Mouse (Mus musculus) forebrain, embryonic 13.5 days (tissue): Measurements from ENCODE around the gene Mia. TPM values are rescaled to one million over a fixed set of nuclear protein-coding genes. Genes with fewer than 3 reads are reported as not detected.

Source experiments
- ATAC-seq: fragments of 200-750 bp; cut with Nextera tagmentation; 2 replicates; pipeline ENCODE4 v1.8.0; 2017
- H3K27ac ChIP-seq: fragments of 300-500 bp; sonication (generic); 2 replicates; pipeline ENCODE4 v1.5.1; 2015; ENCODE audit warnings: inconsistent platforms, mild to moderate bottlenecking, moderate library complexity
- H3K27me3 ChIP-seq: fragments of 300-500 bp; sonication (generic); 2 replicates; pipeline ENCODE4 v1.6.1; 2015; ENCODE audit warnings: mild to moderate bottlenecking, inconsistent platforms
- H3K36me3 ChIP-seq: fragments of 300-500 bp; sonication (generic); 2 replicates; pipeline ENCODE4 v1.6.1; 2015; ENCODE audit warnings: mild to moderate bottlenecking, inconsistent platforms; ENCODE audit not compliant: poor library complexity, severe bottlenecking
- H3K4me1 ChIP-seq: fragments of 300-500 bp; sonication (generic); 2 replicates; pipeline ENCODE4 v1.6.1; 2015; ENCODE audit warnings: inconsistent platforms
- H3K4me2 ChIP-seq: fragments of 300-500 bp; sonication (generic); 2 replicates; pipeline ENCODE4 v1.6.1; 2015; ENCODE audit warnings: inconsistent platforms, mild to moderate bottlenecking, moderate library complexity
- H3K4me3 ChIP-seq: fragments of 300-500 bp; sonication (generic); 2 replicates; pipeline ENCODE4 v1.5.1; 2015; ENCODE audit warnings: mild to moderate bottlenecking, inconsistent platforms
- H3K9ac ChIP-seq: fragments of 300-500 bp; sonication (generic); 2 replicates; pipeline ENCODE4 v1.6.1; 2015; ENCODE audit warnings: mild to moderate bottlenecking, inconsistent platforms
- H3K9me3 ChIP-seq: fragments of 300-500 bp; sonication (generic); replicated peaks from 2 replicates; pipeline ENCODE4 v1.6.1; 2016; ENCODE audit warnings: inconsistent platforms
- WGBS: fragments of 180-500 bp; shearing (Covaris S2); methylation state at CpG from one replicate; pipeline ENCODE4 v1.1.7; 2015; 5-methylcytosine and 5-hydroxymethylcytosine counted together
- microRNA counts: library from miRNA; unstranded; fragments of <30 nt; microRNA quantifications from one replicate; lab custom pipeline; 2016
- microRNA-seq: library from miRNA; unstranded; fragments of <30 nt; microRNA quantifications from one replicate; pipeline ENCODE4, GENCODE M21; 2016
- polyA plus RNA-seq: library from polyadenylated mRNA; unstranded; fragments of >200 nt; fragmentation: Nextera tagmentation; extraction: Ambion mirVana; gene quantifications from 2 replicates; pipeline ENCODE4 v1.2.1, GENCODE M21; 2015

Gene Mia
- polyA plus RNA-seq, 1 experiment from 2014 or later, result 4.3 TPM

GRCm38 (mm10) chr7:27136410-27136996, 44.5 kb downstream of the Mia start:
- Histone ChIP-seq H3K4me1 (no peaks in the 10 kb centered on the region), H3K9ac (no peak overlapping the region), H3K4me3 (no peak overlapping the region), H3K27ac (no peak overlapping the region), H3K36me3 (no peaks in the 10 kb centered on the region), H3K27me3 (no peaks in the 10 kb centered on the region), H3K4me2 (no peak overlapping the region), H3K9me3 (0 out of 2 replicates have a peak, but pooled peaks cover 5% of the 10 kb centered on the region)
- 72% methylated on average over 8 of the region's 8 CpGs for WGBS
- no peak for ATAC-seq

- H3K27me3 ChIP-seq, result no peaks in the 10 kb centered on the region
- H3K27ac ChIP-seq, result no peak overlapping the region
- no peaks in the 10 kb centered on the region for H3K4me1 ChIP-seq
- no peak overlapping the region for H3K4me3 ChIP-seq
- no peak overlapping the region for H3K9ac ChIP-seq
- 84% methylated on average over 4 of the region's 4 CpGs for WGBS
- no peaks in the 10 kb centered on the region for H3K9me3 ChIP-seq
- no peak for ATAC-seq
- no peaks in the 10 kb centered on the region for H3K36me3 ChIP-seq
- no peak overlapping the region for H3K4me2 ChIP-seq
These were observed 47.2 kb downstream of the Mia start for GRCm38 (mm10) chr7:27133757-27134156.

GRCm38 (mm10) chr7:27133156-27133555, 47.8 kb downstream of the Mia start:
- H3K27me3 ChIP-seq, result no peaks in the 10 kb centered on the region
- H3K9me3 ChIP-seq, result no peaks in the 10 kb centered on the region
- no peak overlapping the region; the same call in 1 of the 2 replicates for H3K4me2 ChIP-seq
- no peaks in the 10 kb centered on the region for H3K4me1 ChIP-seq
- H3K9ac ChIP-seq, result no peak overlapping the region
- H3K4me3 ChIP-seq, result no peak overlapping the region
- ATAC-seq, result no peak
- H3K27ac ChIP-seq, result no peak overlapping the region
- 68% methylated on average over 12 of the region's 12 CpGs for WGBS
- no peaks in the 10 kb centered on the region for H3K36me3 ChIP-seq

DNA sequence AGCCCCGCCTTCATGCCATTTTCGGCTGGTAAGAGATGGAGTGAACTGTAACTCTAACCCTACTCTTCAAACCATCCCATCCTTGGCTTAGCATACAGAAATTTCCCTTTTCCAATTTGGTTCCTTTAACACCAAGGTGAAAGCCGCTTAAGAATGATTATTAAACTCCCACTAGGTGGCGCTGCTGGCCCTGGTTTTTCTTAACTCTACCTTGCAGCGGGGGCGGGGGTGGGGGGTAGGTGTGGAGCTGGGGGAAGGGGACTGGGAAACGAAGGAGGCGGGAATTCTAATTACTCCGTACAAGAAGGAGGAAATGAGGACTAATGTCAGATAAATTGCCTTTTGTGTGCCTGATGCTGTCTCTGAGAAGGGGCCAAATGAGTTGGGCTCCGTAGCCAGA, 48.4 kb downstream of the Mia start:
- 17% methylated on average over 10 of the region's 10 CpGs for WGBS
- Histone ChIP-seq H3K36me3 (no peaks in the 10 kb centered on the region), H3K4me2 (peak overlapping the region; percentile 28; the same call in 1 of the 2 replicates), H3K27ac (no peak overlapping the region), H3K27me3 (no peaks in the 10 kb centered on the region), H3K9ac (no peak overlapping the region), H3K9me3 (no peaks in the 10 kb centered on the region), H3K4me1 (no peaks in the 10 kb centered on the region), H3K4me3 (no peak overlapping the region)
- ATAC-seq, result no peak

- H3K4me3 ChIP-seq, result no peak overlapping the region
- no peaks in the 10 kb centered on the region for H3K36me3 ChIP-seq
- no peak overlapping the region for H3K4me2 ChIP-seq
- no peak overlapping the region for H3K9ac ChIP-seq
- WGBS, result 64% methylated on average over 2 of the region's 2 CpGs
- no peaks in the 10 kb centered on the region for H3K9me3 ChIP-seq
- H3K27ac ChIP-seq, result no peak overlapping the region
- ATAC-seq, result no peak
- no peaks in the 10 kb centered on the region for H3K4me1 ChIP-seq
- no peaks in the 10 kb centered on the region for H3K27me3 ChIP-seq
These were observed 49.6 kb downstream of the Mia start for GRCm38 (mm10) chr7:27131387-27131786.

DNA sequence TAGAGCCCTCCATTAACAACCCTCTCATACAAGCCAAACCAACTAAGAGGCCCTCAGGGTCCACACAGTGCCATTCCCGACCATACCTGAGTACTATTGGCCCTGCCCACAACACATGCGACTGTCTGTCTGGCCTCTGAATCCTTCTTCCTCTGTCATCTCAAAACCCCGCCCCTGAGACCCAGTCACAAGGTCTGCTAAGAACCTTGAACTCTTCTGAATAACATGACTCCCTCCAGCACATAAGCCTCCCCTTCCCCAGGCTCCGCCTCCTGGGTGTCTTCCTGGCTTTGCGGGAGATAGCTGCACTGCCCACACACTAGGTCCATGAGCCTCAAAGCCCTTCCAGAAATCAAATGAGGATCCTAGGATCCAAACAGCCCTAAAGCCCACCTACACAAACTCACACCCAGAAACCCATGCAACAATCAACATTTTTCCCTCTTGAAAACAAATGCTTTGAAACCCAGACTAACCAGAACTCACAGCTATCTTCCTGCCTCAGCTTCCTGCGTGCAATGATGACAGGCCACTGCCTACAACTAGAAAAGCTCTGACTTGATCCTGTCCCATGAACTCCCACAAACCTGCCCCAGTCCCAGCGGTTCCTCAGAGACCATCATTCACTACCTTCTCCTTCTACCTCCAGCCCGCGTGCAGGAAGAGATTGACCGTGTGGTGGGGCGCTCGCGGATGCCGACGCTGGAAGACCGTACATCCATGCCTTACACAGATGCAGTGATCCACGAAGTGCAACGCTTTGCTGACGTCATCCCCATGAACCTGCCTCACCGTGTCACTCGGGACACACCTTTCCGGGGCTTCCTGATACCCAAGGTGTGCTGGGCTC, 50.2 kb downstream of the Mia start:
- no peaks in the 10 kb centered on the region for H3K4me1 ChIP-seq
- no peak for ATAC-seq
- H3K9me3 ChIP-seq, result no peaks in the 10 kb centered on the region
- no peaks in the 10 kb centered on the region for H3K36me3 ChIP-seq
- H3K27me3 ChIP-seq, result no peaks in the 10 kb centered on the region
- no peak overlapping the region for H3K9ac ChIP-seq
- no peak overlapping the region for H3K27ac ChIP-seq
- 88% methylated on average over 22 of the region's 22 CpGs for WGBS
- H3K4me2 ChIP-seq, result no peak overlapping the region
- H3K4me3 ChIP-seq, result no peak overlapping the region

DNA sequence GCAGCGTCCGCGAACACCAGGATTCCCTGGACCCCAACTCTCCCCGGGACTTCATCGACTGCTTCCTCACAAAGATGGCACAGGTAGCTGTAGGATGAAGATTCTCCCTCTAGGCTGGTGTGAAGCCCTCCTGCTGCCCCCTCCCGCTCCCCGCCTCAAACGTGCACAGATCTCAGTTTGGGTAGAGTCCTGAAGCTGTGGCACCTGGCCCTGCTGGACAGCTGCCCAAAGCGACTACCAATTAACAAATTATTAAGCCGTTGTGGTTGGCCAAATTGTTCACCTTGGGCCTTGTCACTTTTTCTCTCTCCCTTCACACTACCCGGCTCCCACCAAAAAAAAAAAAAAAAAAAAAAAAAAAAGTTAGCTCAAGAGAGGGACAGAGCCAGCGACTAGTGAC, 51.1 kb downstream of the Mia start:
- Histone ChIP-seq H3K4me2 (no peak overlapping the region), H3K27me3 (no peaks in the 10 kb centered on the region), H3K9me3 (no peaks in the 10 kb centered on the region), H3K4me3 (no peak overlapping the region), H3K36me3 (no peaks in the 10 kb centered on the region), H3K4me1 (no peaks in the 10 kb centered on the region), H3K9ac (no peak overlapping the region), H3K27ac (no peak overlapping the region)
- ATAC-seq, result no peak
- 91% methylated on average over 11 of the region's 12 CpGs for WGBS

MicroRNA genes within 50 kb of the gene (microRNA counts, 519-probe panel; counts per million panel counts)
- 177 counts per million, percentile 53 among the panel's probes with 10 or more counts for microRNA mmu-miR-1191 (lab: Ali Mortazavi, UCI)

Small RNA genes within 50 kb of the gene (microRNA-seq; reads per million reads assigned to microRNA genes)
- gene Mir1191 (4.8 reads per million, percentile 14 among the genes with 10 or more reads in this experiment), gene Mir3101 (not detected)

Other genes with a start within 250 kb of the Mia start
- not detected in 2 replicates for gene Cyp2a22, start 241.8 kb downstream of the Mia start, polyA plus RNA-seq
- not detected in 2 replicates for gene Cyp2a12, start 152.1 kb downstream of the Mia start, polyA plus RNA-seq
- not detected in 2 replicates for gene Cyp2f2, start 61.2 kb downstream of the Mia start, polyA plus RNA-seq
- 0.17 TPM in 1 of 2 replicates, not detected in the other for gene Cyp2t4, start 27.4 kb downstream of the Mia start, polyA plus RNA-seq
- 86.9 and 87.3 TPM in 2 replicates for gene Egln2, start 14.4 kb downstream of the Mia start, polyA plus RNA-seq
- gene Rab4b, start 2.3 kb downstream of the Mia start, polyA plus RNA-seq, result 77.4 and 80.0 TPM in 2 replicates
- not detected in 2 replicates for gene Gm21983, start 71 bp downstream of the Mia start, polyA plus RNA-seq
- gene BC024978, start 14.6 kb upstream of the Mia start, polyA plus RNA-seq, result 4.2 and 4.4 TPM in 2 replicates
- gene Snrpa, start 15.1 kb upstream of the Mia start, polyA plus RNA-seq, result 269 and 280 TPM in 2 replicates
- gene Itpkc, start 47.5 kb upstream of the Mia start, polyA plus RNA-seq, result 4.6 and 5.4 TPM in 2 replicates
- 22.3 and 25.5 TPM in 2 replicates for gene Coq8b, start 51.9 kb upstream of the Mia start, polyA plus RNA-seq
- 31.1 and 32.3 TPM in 2 replicates for gene Numbl, start 77.3 kb upstream of the Mia start, polyA plus RNA-seq
- gene Ltbp4, start 156.5 kb upstream of the Mia start, polyA plus RNA-seq, result 10.5 and 13.4 TPM in 2 replicates
- 85.4 and 89.3 TPM in 2 replicates for gene Shkbp1, start 174.9 kb upstream of the Mia start, polyA plus RNA-seq
- 0.62 TPM in 1 of 2 replicates, not detected in the other for gene Gm20479, start 176.3 kb upstream of the Mia start, polyA plus RNA-seq